Mouse (Mus musculus) lung, embryonic 16.5 days (tissue): ENCODE measurements around the gene Tgfbr2. TPM values are rescaled to one million over a fixed set of nuclear protein-coding genes. Genes with fewer than 3 reads are reported as not detected.

ENCODE experiments used
- ATAC-seq: fragments of 200-750 bp; cut with Nextera tagmentation; 2 replicates; pipeline ENCODE4 v1.8.0; 2017; ENCODE audit warnings: low read depth, mild to moderate bottlenecking, moderate library complexity
- H3K27ac ChIP-seq: fragments of 300-500 bp; sonication (generic); 2 replicates; pipeline ENCODE4 v1.5.1; 2014; ENCODE audit warnings: mild to moderate bottlenecking, control low read depth, low read length
- H3K27me3 ChIP-seq: fragments of 300-500 bp; sonication (generic); 2 replicates; pipeline ENCODE4 v1.6.1; 2014; ENCODE audit warnings: low read depth, low read length, mixed read lengths; ENCODE audit not compliant: control insufficient read depth, insufficient read depth
- H3K36me3 ChIP-seq: fragments of 300-500 bp; sonication (generic); 2 replicates; pipeline ENCODE4 v1.6.1; 2014; ENCODE audit warnings: low read length; ENCODE audit not compliant: control insufficient read depth, insufficient read depth
- H3K4me1 ChIP-seq: fragments of 300-500 bp; sonication (generic); replicated peaks from 2 replicates; pipeline ENCODE4 v1.6.1; 2014; ENCODE audit warnings: low read length, mixed read lengths; ENCODE audit not compliant: control insufficient read depth, insufficient read depth
- H3K4me2 ChIP-seq: fragments of 300-500 bp; sonication (generic); 2 replicates; pipeline ENCODE4 v1.6.1; 2014; ENCODE audit warnings: low read depth, low read length, control low read depth
- H3K4me3 ChIP-seq: fragments of 300-500 bp; sonication (generic); 2 replicates; pipeline ENCODE4 v1.5.1; 2014; ENCODE audit warnings: mild to moderate bottlenecking, low read length, control low read depth
- H3K9ac ChIP-seq: fragments of 300-500 bp; sonication (generic); 2 replicates; pipeline ENCODE4 v1.6.1; 2014; ENCODE audit warnings: low read length, control low read depth
- H3K9me3 ChIP-seq: fragments of 300-500 bp; sonication (generic); 2 replicates; pipeline ENCODE4 v1.6.1; 2016; ENCODE audit warnings: low read length; ENCODE audit not compliant: control insufficient read depth
- WGBS: fragments of 180-500 bp; shearing (Covaris S2); extraction: QIAGEN DNeasy Blood & Tissue Kit; methylation state at CpG from one replicate; pipeline ENCODE4 v1.1.7; 2014; 5-methylcytosine and 5-hydroxymethylcytosine counted together
- polyA plus RNA-seq: library from polyadenylated mRNA; unstranded; fragments of >200 nt; fragmentation: Nextera tagmentation; extraction: Ambion mirVana; gene quantifications from 2 replicates; pipeline ENCODE4 v1.2.1, GENCODE M21; 2015

Tgfbr2 gene
- polyA plus RNA-seq, 1 experiment from 2014 or later, result 58.0 TPM

DNA sequence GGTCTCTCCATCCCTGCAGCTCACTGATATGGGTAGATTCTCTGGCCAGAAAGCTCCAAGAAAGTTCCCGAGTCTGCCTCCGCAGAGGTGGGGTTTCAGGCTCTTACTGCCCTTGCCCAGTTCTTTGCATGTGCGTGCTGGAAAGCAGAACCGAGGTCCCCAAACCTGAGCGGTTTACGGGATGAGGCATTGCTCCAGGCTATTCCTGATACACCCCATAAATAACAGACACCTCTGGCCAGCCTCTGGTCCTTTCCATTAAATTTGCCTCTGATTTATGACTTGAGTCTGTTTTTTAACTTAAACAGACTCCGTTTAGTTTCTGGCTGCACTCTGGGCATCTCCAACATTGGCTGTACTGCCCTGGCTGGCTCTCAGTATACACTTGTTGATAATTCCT is 26.4 kb downstream of the Tgfbr2 start:
- Histone ChIP-seq H3K27ac (no peak overlapping the region), H3K9ac (no peak overlapping the region), H3K4me1 (peaks cover 42% of the 10 kb centered on the region), H3K9me3 (no peaks in the 10 kb centered on the region), H3K36me3 (peaks cover 3% of the 10 kb centered on the region; the same call in 1 of the 2 replicates), H3K4me2 (no peak overlapping the region), H3K27me3 (no peaks in the 10 kb centered on the region), H3K4me3 (no peak overlapping the region)
- ATAC-seq, result no peak
- WGBS, result 72% methylated on average over 7 of the region's 7 CpGs

DNA sequence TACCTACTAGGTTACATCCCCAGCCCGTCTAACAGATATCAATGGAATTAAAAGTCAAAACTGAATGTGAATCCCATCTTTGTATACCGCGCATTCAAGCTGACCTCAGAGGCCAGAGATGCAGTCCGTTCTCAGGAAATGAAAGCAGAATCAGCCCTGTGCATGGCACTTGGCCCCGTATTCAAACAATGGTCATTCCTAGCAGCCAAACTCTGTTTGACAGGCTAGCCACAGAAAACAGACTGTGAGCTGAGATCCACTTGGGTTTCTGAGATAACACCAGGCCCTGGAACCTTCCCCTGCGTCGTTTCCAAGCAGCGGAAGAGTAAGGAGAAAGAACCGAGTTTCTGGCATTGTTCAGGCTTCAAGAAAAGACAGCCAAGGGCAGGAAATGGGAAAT is 28.9 kb downstream of the Tgfbr2 start:
- Histone ChIP-seq H3K4me3 (no peak overlapping the region), H3K4me1 (peaks cover 32% of the 10 kb centered on the region), H3K9me3 (no peaks in the 10 kb centered on the region), H3K27ac (peak overlapping the region; percentile 78), H3K36me3 (peaks cover 3% of the 10 kb centered on the region; the same call in 1 of the 2 replicates), H3K27me3 (no peaks in the 10 kb centered on the region), H3K4me2 (no peak overlapping the region), H3K9ac (no peak overlapping the region)
- ATAC-seq, result 0 out of 2 replicates have a peak, but pooled peaks have one; percentile 44
- WGBS, result 23% methylated on average over 9 of the region's 9 CpGs

DNA sequence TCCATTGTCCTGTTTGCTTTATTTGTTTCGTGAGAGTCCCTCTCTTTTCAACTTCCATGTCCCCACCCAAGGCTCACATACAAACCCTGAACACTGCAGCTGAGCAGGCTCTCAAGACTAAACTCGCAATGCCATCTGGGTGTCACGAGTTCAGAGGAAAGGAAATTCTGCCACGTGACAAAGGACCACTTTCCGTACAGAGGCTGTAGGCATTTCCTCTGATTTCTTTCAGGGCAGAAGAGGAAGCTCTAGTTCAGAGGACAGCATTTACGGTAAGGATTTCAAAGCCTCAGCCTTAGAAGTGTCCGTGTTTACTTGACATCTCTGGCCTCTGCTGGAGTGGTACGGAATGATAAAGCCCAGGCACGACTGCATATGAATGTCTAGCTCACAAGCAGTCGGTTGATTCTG is 29.9 kb downstream of the Tgfbr2 start:
- H3K4me3 ChIP-seq, result no peak overlapping the region
- WGBS, result 17% methylated on average over 10 of the region's 10 CpGs
- H3K27me3 ChIP-seq, result no peaks in the 10 kb centered on the region
- peaks cover 29% of the 10 kb centered on the region for H3K4me1 ChIP-seq
- H3K4me2 ChIP-seq, result no peak overlapping the region
- H3K9ac ChIP-seq, result 0 out of 2 replicates have a peak overlapping the region, but pooled peaks have one; percentile 23
- peak; percentile 64 for ATAC-seq
- H3K27ac ChIP-seq, result peak overlapping the region; percentile 78
- H3K36me3 ChIP-seq, result peaks cover 7% of the 10 kb centered on the region; the same call in 1 of the 2 replicates
- no peaks in the 10 kb centered on the region for H3K9me3 ChIP-seq

DNA sequence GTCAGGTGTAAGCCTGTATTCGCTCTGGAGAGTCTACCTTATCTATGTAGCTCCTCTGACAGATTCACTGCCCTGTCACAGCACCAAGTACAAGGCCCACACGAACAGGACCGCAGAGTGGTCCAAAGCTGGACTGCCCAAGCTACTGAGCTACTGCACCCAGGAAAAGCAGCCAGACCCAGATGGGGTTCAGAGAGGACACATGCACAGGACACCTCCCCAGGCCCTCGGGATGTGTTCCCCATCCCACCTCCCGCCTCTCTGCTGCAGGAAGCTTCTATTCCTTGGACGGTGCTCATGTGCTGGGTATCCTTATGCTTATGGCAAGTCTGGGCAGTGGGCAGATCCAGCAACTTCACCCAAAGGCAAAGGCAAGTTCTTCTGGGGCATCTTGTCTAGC is 34.7 kb downstream of the Tgfbr2 start:
- H3K27me3 ChIP-seq, result no peaks in the 10 kb centered on the region
- peak; percentile 24; the same call in 1 of the 2 replicates for ATAC-seq
- WGBS, result 91% methylated on average over 6 of the region's 6 CpGs

DNA sequence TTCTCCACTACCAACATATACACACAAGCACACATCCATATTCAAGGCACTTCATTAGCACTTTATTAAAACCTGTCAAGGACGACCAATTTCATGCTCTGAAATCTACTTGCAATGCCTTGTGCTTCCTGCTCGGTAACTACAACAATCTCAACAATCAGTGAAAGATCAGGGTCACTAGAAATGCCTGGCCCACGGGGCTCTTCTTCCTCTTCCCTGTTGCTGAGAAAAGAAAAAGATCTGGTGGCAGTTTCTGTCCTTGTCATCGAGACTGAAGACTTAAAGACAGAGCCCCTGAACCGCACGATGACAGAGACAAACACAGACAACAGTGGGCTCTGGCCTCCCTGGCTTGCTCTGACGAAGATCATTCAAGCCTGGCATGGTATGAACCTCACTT is 35.6 kb downstream of the Tgfbr2 start:
- Histone ChIP-seq H3K36me3 (peaks cover 5% of the 10 kb centered on the region; the same call in 1 of the 2 replicates), H3K9me3 (no peaks in the 10 kb centered on the region), H3K9ac (no peak overlapping the region), H3K4me3 (no peak overlapping the region), H3K27me3 (no peaks in the 10 kb centered on the region), H3K27ac (no peak overlapping the region), H3K4me1 (peaks cover 28% of the 10 kb centered on the region), H3K4me2 (no peak overlapping the region)
- no peak for ATAC-seq
- 67% methylated on average over 7 of the region's 7 CpGs for WGBS

More for the DNA sequence above, 34.7 kb downstream of the Tgfbr2 start:
- no peaks in the 10 kb centered on the region for H3K9me3 ChIP-seq
- no peak overlapping the region for H3K9ac ChIP-seq
- no peak overlapping the region; the same call in 1 of the 2 replicates for H3K27ac ChIP-seq
- peaks cover 5% of the 10 kb centered on the region; the same call in 1 of the 2 replicates for H3K36me3 ChIP-seq
- peaks cover 34% of the 10 kb centered on the region for H3K4me1 ChIP-seq
- H3K4me3 ChIP-seq, result no peak overlapping the region
- H3K4me2 ChIP-seq, result no peak overlapping the region

DNA sequence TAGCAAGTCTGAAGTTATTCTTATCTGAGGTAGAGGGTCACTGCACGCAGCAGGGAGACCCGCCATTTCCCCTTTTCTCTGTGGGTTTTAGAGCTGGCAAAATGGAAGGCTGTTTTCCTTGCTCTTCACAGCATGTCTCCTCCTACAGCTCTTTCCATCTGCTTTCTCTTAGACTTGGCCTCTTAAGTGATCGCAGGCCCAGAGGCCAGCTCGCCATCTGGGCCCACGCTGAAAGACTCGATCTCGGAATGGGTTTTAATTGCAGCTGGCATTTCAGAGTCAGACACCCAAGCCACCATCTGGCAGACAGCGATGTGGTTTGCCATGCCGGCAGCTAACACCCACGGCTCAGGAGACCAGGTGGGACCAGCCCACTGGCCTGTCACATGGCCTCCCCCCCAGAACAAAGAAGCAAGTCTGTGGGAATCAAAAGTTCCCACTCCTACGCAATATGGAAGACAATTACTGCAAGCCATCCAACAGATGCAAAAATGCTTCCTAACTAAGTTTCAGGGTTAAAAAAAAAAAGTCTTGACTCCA is 36.5 kb downstream of the Tgfbr2 start:
- Histone ChIP-seq H3K4me2 (no peak overlapping the region), H3K36me3 (peaks cover 5% of the 10 kb centered on the region; the same call in 1 of the 2 replicates), H3K4me3 (no peak overlapping the region), H3K27me3 (no peaks in the 10 kb centered on the region), H3K4me1 (peaks cover 28% of the 10 kb centered on the region), H3K9me3 (no peaks in the 10 kb centered on the region), H3K27ac (no peak overlapping the region), H3K9ac (no peak overlapping the region)
- ATAC-seq, result no peak
- WGBS, result 68% methylated on average over 11 of the region's 11 CpGs

DNA sequence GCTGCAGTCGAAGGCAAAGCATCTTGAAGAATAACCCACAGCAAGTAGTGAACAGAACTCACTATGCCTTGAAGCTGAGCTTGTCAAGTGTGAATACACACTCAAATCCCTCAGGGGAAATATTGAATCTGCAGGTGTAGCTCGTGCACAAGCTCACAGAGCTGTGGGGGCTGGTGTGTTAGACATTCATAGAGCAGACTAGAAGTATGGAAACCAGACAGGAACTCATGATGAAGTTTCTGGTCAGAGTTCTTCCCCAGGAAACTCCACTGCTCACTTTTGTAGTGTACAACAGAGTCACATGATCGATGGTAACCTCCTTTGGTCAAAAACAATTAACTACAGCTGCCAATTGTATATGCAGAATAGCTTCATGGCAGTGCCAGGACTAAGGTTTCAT is 37.5 kb downstream of the Tgfbr2 start:
- H3K9ac ChIP-seq, result no peak overlapping the region
- H3K27me3 ChIP-seq, result no peaks in the 10 kb centered on the region
- no peaks in the 10 kb centered on the region for H3K9me3 ChIP-seq
- peaks cover 5% of the 10 kb centered on the region; the same call in 1 of the 2 replicates for H3K36me3 ChIP-seq
- peaks cover 36% of the 10 kb centered on the region for H3K4me1 ChIP-seq
- H3K4me3 ChIP-seq, result no peak overlapping the region
- ATAC-seq, result no peak
- no peak overlapping the region for H3K27ac ChIP-seq
- no peak overlapping the region for H3K4me2 ChIP-seq
- WGBS, result 71% methylated on average over 3 of the region's 3 CpGs

DNA sequence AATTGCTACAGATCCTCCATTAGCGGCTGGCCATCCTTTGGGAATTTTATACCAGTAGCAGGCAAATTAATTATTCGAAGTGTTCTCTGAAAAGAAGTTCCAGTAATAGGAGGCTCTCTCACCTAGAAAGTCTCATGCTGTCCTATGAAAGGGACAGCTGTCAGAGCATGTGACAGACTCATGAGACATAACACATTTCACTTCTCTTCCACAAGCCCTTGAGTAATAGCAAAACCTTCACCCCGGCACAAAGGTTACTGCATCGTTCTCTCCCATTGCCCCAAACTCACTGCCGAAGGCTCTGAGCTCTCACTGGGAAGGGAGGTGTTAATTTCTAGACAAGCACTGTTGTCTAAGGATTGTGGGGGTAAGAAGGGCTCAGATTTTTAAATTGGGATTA is 38.3 kb downstream of the Tgfbr2 start:
- H3K4me3 ChIP-seq, result no peak overlapping the region
- no peak overlapping the region for H3K27ac ChIP-seq
- 71% methylated on average over 5 of the region's 5 CpGs for WGBS
- no peak for ATAC-seq
- H3K4me1 ChIP-seq, result peaks cover 40% of the 10 kb centered on the region
- H3K9me3 ChIP-seq, result no peaks in the 10 kb centered on the region
- no peak overlapping the region for H3K4me2 ChIP-seq
- H3K9ac ChIP-seq, result no peak overlapping the region
- no peaks in the 10 kb centered on the region for H3K27me3 ChIP-seq
- H3K36me3 ChIP-seq, result peaks cover 5% of the 10 kb centered on the region; the same call in 1 of the 2 replicates

DNA sequence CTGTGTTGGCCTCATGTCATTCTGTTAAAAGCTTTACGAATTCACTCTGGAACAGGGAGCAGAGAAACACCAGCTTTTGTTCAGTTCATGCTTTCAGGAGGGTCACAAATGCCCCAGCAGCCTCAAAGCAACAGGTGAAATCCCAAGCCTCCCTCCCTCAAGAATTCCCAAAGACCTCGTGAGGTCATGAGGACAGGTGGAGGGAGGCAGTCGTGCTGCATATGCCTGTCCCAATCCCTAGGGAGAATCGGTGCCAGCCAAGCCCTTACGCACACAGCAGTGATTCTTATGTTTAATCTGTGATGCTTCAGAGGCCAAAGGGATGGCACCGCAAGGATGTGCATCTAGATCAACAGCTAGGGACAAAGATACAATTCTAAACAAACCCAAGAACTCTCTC is 39.0 kb downstream of the Tgfbr2 start:
- no peaks in the 10 kb centered on the region for H3K27me3 ChIP-seq
- no peak overlapping the region for H3K4me3 ChIP-seq
- 57% methylated on average over 6 of the region's 6 CpGs for WGBS
- no peaks in the 10 kb centered on the region for H3K9me3 ChIP-seq
- no peak for ATAC-seq
- no peak overlapping the region for H3K4me2 ChIP-seq
- H3K27ac ChIP-seq, result no peak overlapping the region
- peaks cover 8% of the 10 kb centered on the region for H3K36me3 ChIP-seq
- no peak overlapping the region; the same call in 1 of the 2 replicates for H3K9ac ChIP-seq
- peaks cover 40% of the 10 kb centered on the region for H3K4me1 ChIP-seq
